Mouse (Mus musculus): ENCODE data around the gene Cdc16. TPM values are rescaled to one million over a fixed set of nuclear protein-coding genes. Genes with fewer than 3 reads are reported as not detected.

Cdc16 gene
- polyA plus RNA-seq, 1 experiment from 2014 or later, result 260 TPM

DNA sequence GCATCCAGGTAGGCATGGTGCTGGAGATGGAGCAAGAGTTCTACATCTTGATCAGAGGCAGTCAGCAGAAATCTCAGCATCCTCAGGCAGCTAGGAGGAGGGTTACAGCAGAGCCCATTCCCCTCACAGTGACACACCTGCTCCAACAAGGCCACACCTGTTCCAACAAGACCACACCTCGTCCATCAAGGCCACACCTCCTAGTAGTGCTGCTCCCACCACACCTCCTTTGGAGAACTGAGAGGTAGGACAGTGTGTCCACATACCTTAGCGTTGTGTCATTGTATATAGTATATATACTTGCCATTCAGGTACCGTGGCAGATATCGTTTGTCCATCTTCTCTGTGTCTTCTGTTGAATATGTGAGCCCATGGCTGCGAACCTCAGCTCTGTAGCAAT is 40.2 kb downstream of the Cdc16 start:
- Histone ChIP-seq H3K9me3 (ENCODE audit: low read depth, low read length) (no peaks in the 10 kb centered on the region), H3K4me3 (ENCODE audit: low read depth, low read length) (no peak overlapping the region), H3K4me2 (no peak overlapping the region), H3K27ac (ENCODE audit: low read depth) (no peak overlapping the region), H3K36me3 (ENCODE audit: insufficient read depth) (peaks cover 57% of the 10 kb centered on the region), H3K4me1 (ENCODE audit: insufficient read depth) (no peaks in the 10 kb centered on the region), H3K9ac (no peak overlapping the region), H3K27me3 (ENCODE audit: insufficient read depth, low read length) (no peaks in the 10 kb centered on the region)
- ATAC-seq (ENCODE audit: insufficient read depth) (no peak), DNase-seq (no peak)
- 95% methylated on average over 5 of the region's 5 CpGs for WGBS
- TF ChIP-seq CTCF (IDR thresholded peaks at IDR 0.05; ENCODE audit: low read depth), result no peak

DNA sequence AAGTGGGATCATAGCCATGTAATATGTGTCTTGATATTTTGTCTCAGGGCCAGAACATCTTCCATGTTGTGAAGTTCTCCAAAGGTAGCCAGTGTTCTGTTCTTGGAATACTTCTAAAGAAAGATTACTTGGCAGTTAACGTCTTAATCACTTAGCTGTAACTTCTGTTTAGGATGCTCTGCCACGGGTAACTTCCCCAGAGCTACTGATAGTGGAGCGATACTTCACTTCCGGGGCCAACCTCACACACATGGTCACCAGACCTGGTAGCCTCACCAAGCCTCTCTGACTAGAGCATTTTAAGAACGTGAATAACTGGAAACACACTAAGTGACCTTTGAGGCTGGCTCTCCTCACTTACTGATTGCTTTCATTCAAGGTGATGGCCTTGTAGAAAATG is 42.1 kb downstream of the Cdc16 start:
- Histone ChIP-seq H3K27ac (ENCODE audit: low read depth) (no peak overlapping the region), H3K4me3 (ENCODE audit: low read depth, low read length) (no peak overlapping the region), H3K4me1 (ENCODE audit: insufficient read depth) (no peaks in the 10 kb centered on the region), H3K9me3 (ENCODE audit: low read depth, low read length) (no peaks in the 10 kb centered on the region), H3K9ac (no peak overlapping the region), H3K36me3 (ENCODE audit: insufficient read depth) (peaks cover 43% of the 10 kb centered on the region), H3K27me3 (ENCODE audit: insufficient read depth, low read length) (no peaks in the 10 kb centered on the region), H3K4me2 (no peak overlapping the region)
- 85% methylated on average over 5 of the region's 5 CpGs for WGBS
- DNase-seq (no peak), ATAC-seq (ENCODE audit: insufficient read depth) (no peak)
- TF ChIP-seq CTCF (IDR thresholded peaks at IDR 0.05; ENCODE audit: low read depth), result no peak

DNA sequence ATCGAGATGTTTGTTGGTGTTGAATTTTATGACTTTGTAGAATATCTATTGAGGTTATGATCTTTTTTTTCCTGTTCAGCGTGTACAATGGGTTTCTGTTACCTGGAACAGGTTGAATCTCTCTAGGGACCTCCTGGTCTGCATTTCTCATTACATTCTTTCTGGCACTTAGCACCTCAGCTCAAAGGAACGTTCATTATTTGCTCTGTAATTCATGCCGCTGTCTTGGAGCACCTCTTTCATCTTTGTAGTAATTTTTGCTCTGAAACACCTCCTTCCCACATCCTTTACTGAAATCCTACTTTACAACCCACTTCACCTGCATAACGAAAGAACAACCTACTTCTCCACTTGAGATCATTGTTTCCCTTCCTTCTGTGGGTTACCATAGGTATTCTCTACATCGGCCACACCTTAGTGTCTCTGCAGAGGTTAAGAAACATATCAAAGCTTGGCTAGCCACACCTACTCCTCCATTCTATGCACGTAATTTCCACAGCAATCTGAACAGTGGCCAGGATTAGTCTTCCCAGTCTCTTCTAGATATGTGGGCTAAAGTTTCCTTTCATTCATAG is 71.2 kb downstream of the Cdc16 start:
- Histone ChIP-seq H3K9ac (no peak overlapping the region), H3K4me2 (no peak overlapping the region), H3K4me3 (ENCODE audit: low read depth, low read length) (no peak overlapping the region), H3K27me3 (ENCODE audit: insufficient read depth, low read length) (no peaks in the 10 kb centered on the region), H3K4me1 (ENCODE audit: insufficient read depth) (no peaks in the 10 kb centered on the region), H3K27ac (ENCODE audit: low read depth) (no peak overlapping the region), H3K36me3 (ENCODE audit: insufficient read depth) (no peaks in the 10 kb centered on the region), H3K9me3 (ENCODE audit: low read depth, low read length) (no peaks in the 10 kb centered on the region)
- peak; percentile 42 for DNase-seq
- no peak for TF ChIP-seq CTCF (IDR thresholded peaks at IDR 0.05; ENCODE audit: low read depth)
- ATAC-seq (ENCODE audit: insufficient read depth), result peak; percentile 77
- 52% methylated on average over 7 of the region's 7 CpGs for WGBS

Other genes starting within 250 kb of the Cdc16 start
- gene 1700029H14Rik, start 195.2 kb upstream of the Cdc16 start, polyA plus RNA-seq (2014; fragmentation: Nextera tagmentation; extraction: Ambion mirVana), result not detected in 2 replicates
- 41.7 and 48.1 TPM in 2 replicates for gene Rasa3, start 80.1 kb upstream of the Cdc16 start, polyA plus RNA-seq (2014; fragmentation: Nextera tagmentation; extraction: Ambion mirVana)
- 0.37 TPM in 1 of 2 replicates, not detected in the other for gene Cfap97d2, start 51.8 kb upstream of the Cdc16 start, polyA plus RNA-seq (2014; fragmentation: Nextera tagmentation; extraction: Ambion mirVana)
- gene Upf3a, start 27.9 kb downstream of the Cdc16 start, polyA plus RNA-seq (2014; fragmentation: Nextera tagmentation; extraction: Ambion mirVana), result 50.4 and 51.7 TPM in 2 replicates
- not detected in 2 replicates for gene AF366264, start 80.7 kb downstream of the Cdc16 start, polyA plus RNA-seq (2014; fragmentation: Nextera tagmentation; extraction: Ambion mirVana)
- gene Champ1, start 112.0 kb downstream of the Cdc16 start, polyA plus RNA-seq (2014; fragmentation: Nextera tagmentation; extraction: Ambion mirVana), result 43.9 and 44.4 TPM in 2 replicates
- 48.3 and 52.7 TPM in 2 replicates for gene Coprs, start 132.6 kb downstream of the Cdc16 start, polyA plus RNA-seq (2014; fragmentation: Nextera tagmentation; extraction: Ambion mirVana)